Mouse (Mus musculus): ENCODE data around the gene Hmox2.

DNA sequence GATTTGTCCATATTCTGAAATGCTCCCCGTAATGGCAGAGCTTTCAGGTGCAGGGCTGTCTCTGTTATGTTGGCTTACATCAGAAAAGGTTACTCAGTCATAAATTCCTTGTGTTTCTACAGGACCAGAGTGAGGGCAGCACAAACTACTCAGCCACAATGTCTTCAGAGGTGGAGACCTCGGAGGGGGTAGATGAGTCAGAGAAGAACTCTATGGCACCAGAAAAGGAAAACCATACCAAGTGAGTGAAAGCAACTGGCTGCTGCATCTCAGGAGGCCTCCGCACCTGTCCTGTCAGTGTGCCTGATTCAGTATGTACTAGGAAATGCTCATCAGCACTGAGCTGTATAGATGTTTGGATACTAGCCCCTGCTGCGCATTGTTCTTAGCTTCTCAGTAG is 36.3 kb downstream of the Hmox2 start:
- TF ChIP-seq CTCF (conservative IDR thresholded peaks at IDR 0.05; ENCODE audit: low read length) (no peak), POU5F1 (IDR thresholded peaks at IDR 0.05; ENCODE audit: borderline replicate concordance, low read length) (no peak), NANOG (IDR thresholded peaks at IDR 0.05; ENCODE audit: borderline replicate concordance, low read length) (no peak)
